Mouse (Mus musculus) stomach, postnatal 0 days (tissue): ENCODE results near the gene Apobec3. TPM values are rescaled to one million over a fixed set of nuclear protein-coding genes. Genes with fewer than 3 reads are reported as not detected.

Source experiments
- ATAC-seq: fragments of 200-750 bp; cut with Nextera tagmentation; 2 replicates; pipeline ENCODE4 v1.8.0; 2017; ENCODE audit not compliant: low FRiP score, low TSS enrichment
- DNase-seq: peaks from one replicate; pipeline ENCODE4 v3.0.0-alpha.2; 2016; ENCODE audit warnings: low spot score
- H3K27ac ChIP-seq: fragments of 300-500 bp; sonication (generic); replicated peaks from 2 replicates; pipeline ENCODE4 v1.5.1; 2014; ENCODE audit warnings: mild to moderate bottlenecking, control low read depth
- H3K27me3 ChIP-seq: fragments of 300-500 bp; sonication (generic); 2 replicates; pipeline ENCODE4 v1.6.1; 2014; ENCODE audit warnings: low read length; ENCODE audit not compliant: control insufficient read depth, insufficient read depth
- H3K36me3 ChIP-seq: fragments of 300-500 bp; sonication (generic); 2 replicates; pipeline ENCODE4 v1.6.1; 2014; ENCODE audit warnings: low read length, mixed read lengths; ENCODE audit not compliant: control insufficient read depth, insufficient read depth
- H3K4me1 ChIP-seq: fragments of 300-500 bp; sonication (generic); replicated peaks from 2 replicates; pipeline ENCODE4 v1.6.1; 2014; ENCODE audit warnings: antibody characterized with exemption; ENCODE audit not compliant: control insufficient read depth, insufficient read depth
- H3K4me2 ChIP-seq: fragments of 300-500 bp; sonication (generic); replicated peaks from 2 replicates; pipeline ENCODE4 v1.6.1; 2014; ENCODE audit warnings: low read depth, mild to moderate bottlenecking, control low read depth, moderate library complexity
- H3K4me3 ChIP-seq: fragments of 300-500 bp; sonication (generic); 2 replicates; pipeline ENCODE4 v1.5.1; 2014; ENCODE audit warnings: low read depth, low read length, control low read depth
- H3K9ac ChIP-seq: fragments of 300-500 bp; sonication (generic); 2 replicates; pipeline ENCODE4 v1.6.1; 2014; ENCODE audit warnings: mild to moderate bottlenecking, low read length, control low read depth, mixed read lengths
- H3K9me3 ChIP-seq: fragments of 300-500 bp; sonication (generic); 2 replicates; pipeline ENCODE4 v1.6.1; 2016; ENCODE audit warnings: low read length; ENCODE audit not compliant: control insufficient read depth
- CTCF ChIP-seq: IDR thresholded peaks from 2 replicates; pipeline ENCODE4 v1.5.1; 2016; ENCODE audit warnings: antibody characterized with exemption, low read depth, mild to moderate bottlenecking, moderate library complexity
- EP300 ChIP-seq: optimal IDR thresholded peaks from 2 replicates; pipeline ENCODE3; 2016; ENCODE audit warnings: antibody characterized with exemption
- WGBS: fragments of 180-500 bp; shearing (Covaris S2); extraction: QIAGEN DNeasy Blood & Tissue Kit; methylation state at CpG from one replicate; pipeline ENCODE4 v1.1.7; 2014; 5-methylcytosine and 5-hydroxymethylcytosine counted together
- polyA plus RNA-seq: library from polyadenylated mRNA; unstranded; fragments of >200 nt; fragmentation: Nextera tagmentation; extraction: Ambion mirVana; gene quantifications from 2 replicates; pipeline ENCODE4 v1.2.1, GENCODE M21; 2015

Apobec3 gene
- polyA plus RNA-seq, 1 experiment from 2014 or later = 18.5 TPM

DNA sequence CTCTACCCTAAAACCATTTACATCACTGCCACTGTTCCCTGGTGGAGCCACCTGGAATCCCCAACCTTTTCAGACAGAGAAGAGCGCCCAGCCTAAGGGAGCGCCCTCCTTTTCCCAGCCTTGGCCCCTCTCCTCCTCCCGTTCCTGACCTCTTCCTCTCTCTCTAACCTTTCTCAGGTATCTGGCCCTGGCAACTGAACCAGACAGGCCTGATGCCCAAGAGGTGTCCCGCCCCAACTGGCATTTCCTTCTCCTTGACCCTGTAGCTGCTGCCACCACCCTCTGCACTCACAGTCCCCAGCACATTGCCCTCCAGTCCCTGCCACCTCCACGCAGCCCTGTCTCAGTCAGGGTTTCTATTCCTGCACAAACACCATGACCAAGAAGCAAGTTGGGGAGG is 53.5 kb downstream of the Apobec3 start:
- Histone ChIP-seq H3K27ac (no peak overlapping the region), H3K36me3 (no peaks in the 10 kb centered on the region), H3K9me3 (no peaks in the 10 kb centered on the region), H3K27me3 (no peaks in the 10 kb centered on the region), H3K4me3 (no peak overlapping the region), H3K9ac (no peak overlapping the region), H3K4me2 (no peak overlapping the region), H3K4me1 (no peaks in the 10 kb centered on the region)
- 72% methylated on average over 5 of the region's 5 CpGs for WGBS
- ATAC-seq (no peak), DNase-seq (no peak)
- TF ChIP-seq EP300 = no peak
- TF ChIP-seq CTCF = no peak

DNA sequence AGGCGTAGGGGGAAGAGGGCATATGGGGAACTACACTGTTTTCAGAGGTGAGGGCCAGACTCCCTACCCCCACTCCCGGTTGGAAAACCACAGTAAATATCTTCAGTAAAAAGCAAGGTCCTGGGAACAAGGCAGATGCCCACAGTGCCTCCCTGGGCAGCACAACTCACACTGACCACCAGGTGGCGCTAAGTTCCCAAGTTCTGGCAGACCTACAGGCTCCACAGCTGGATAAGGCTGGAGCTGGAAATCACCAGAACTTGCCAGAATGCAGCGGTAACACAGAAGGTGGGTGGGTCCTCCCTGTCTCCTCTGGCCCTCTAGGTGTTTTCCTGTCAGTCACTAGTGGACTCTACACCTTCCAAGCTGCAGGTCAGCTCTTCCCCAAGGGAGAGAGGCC is 54.6 kb downstream of the Apobec3 start:
- H3K4me3 ChIP-seq = no peak overlapping the region
- peak; percentile 84 for ATAC-seq
- H3K27ac ChIP-seq = no peak overlapping the region
- DNase-seq = peak; percentile 92
- no peak overlapping the region for H3K9ac ChIP-seq
- TF ChIP-seq CTCF (peak; percentile 97), EP300 (no peak)
- H3K4me1 ChIP-seq = peaks cover 3% of the 10 kb centered on the region; the same call in 1 of the 2 replicates
- H3K4me2 ChIP-seq = no peak overlapping the region
- H3K9me3 ChIP-seq = no peaks in the 10 kb centered on the region
- 7% methylated on average over 4 of the region's 4 CpGs for WGBS
- no peaks in the 10 kb centered on the region for H3K36me3 ChIP-seq
- H3K27me3 ChIP-seq = no peaks in the 10 kb centered on the region

DNA sequence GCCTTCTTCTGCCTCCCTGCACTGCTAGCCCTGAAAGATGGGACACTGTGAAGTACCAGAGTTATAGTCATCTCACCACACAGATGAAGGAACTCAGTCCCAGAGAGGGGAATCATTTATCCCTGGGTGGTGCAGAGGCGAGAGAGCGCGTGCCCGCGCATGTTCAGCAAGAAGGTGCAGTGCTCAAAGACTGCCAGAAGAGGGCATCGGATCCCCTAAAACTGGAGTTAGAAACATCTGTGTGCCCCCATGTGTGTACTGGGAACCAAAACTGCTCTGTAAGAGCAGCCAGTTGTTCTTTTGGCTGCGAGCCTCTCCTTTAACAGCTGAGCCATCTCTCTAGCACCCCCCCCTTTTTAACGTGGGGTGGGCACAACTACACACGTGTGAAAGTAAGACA is 55.3 kb downstream of the Apobec3 start:
- no peaks in the 10 kb centered on the region for H3K36me3 ChIP-seq
- DNase-seq (no peak), ATAC-seq (no peak)
- no peak overlapping the region for H3K4me3 ChIP-seq
- H3K4me2 ChIP-seq = no peak overlapping the region
- H3K27me3 ChIP-seq = no peaks in the 10 kb centered on the region
- WGBS = 64% methylated on average over 9 of the region's 9 CpGs
- no peak overlapping the region for H3K9ac ChIP-seq
- H3K27ac ChIP-seq = no peak overlapping the region
- H3K4me1 ChIP-seq = peaks cover 3% of the 10 kb centered on the region; the same call in 1 of the 2 replicates
- no peaks in the 10 kb centered on the region for H3K9me3 ChIP-seq
- TF ChIP-seq CTCF (peak; percentile 65), EP300 (no peak)

DNA sequence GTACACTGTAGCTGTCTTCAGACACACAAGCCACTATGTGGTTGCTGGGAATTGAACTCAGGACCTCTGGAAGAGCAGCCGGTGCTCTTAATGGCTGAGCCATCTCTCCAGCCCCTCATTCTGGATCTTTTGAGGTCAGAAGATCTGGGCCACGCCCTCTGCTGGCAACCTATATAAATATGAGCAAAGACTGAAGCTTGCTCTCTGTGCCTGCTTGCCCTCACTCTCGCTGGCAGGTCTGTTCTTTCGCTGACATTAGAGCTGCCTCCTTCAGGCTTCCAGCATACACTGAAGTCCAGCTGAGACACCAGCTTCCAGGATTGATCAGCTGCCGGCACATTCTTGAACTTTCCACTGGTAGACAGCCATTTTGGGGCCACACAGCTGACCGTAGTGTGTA is 56.2 kb downstream of the Apobec3 start:
- Histone ChIP-seq H3K9me3 (no peaks in the 10 kb centered on the region), H3K36me3 (no peaks in the 10 kb centered on the region), H3K27me3 (no peaks in the 10 kb centered on the region), H3K4me2 (no peak overlapping the region), H3K4me1 (peaks cover 3% of the 10 kb centered on the region; the same call in 1 of the 2 replicates), H3K4me3 (no peak overlapping the region), H3K27ac (no peak overlapping the region), H3K9ac (no peak overlapping the region)
- ATAC-seq (no peak), DNase-seq (no peak)
- 51% methylated on average over 6 of the region's 6 CpGs for WGBS
- TF ChIP-seq CTCF (peak; percentile 34), EP300 (no peak)

DNA sequence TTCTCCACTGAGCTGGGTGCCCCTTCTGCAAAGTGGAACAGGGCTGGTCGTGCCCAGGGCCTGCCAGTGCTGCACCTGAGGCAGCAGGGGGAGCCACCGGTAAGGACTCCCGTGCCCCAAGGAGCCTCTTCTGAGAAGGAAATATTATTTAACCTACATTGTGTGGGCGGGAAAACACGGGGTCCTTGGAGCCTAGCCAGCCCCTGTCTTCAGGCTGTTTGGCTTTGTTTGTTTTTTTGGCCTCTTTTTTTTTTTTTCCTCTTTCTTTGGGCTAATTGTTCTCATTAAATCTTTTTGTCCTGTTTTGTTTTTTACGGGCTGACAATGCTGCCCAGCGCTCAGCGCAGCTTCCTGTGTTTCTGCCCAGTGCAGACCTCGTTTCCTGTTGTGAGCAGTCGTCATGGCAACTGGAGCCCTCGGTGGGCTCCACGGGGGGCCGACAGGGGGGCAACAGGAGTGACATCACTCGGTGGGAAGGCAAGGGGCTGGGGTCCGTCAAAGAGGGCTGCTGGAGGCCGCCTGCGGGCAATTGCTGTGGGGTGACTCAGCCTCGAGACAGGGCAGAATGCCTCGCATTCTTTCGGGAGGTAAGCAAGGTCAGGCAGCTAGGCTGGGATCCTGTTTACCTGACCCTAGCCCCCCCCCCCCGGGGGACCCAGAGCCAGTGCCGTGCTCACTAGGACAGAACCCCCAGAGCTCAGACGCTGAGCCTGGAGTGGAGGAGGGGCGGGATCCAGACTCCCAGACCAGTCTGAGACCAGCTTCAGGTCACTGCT is 59.0 kb downstream of the Apobec3 start:
- Histone ChIP-seq H3K9me3 (no peaks in the 10 kb centered on the region), H3K4me1 (peaks cover 3% of the 10 kb centered on the region; the same call in 1 of the 2 replicates), H3K4me2 (peak overlapping the region; percentile 53), H3K27me3 (no peaks in the 10 kb centered on the region), H3K27ac (peak overlapping the region; percentile 49), H3K4me3 (peak overlapping the region; percentile 18; the same call in 1 of the 2 replicates), H3K9ac (peak overlapping the region; percentile 47; the same call in 1 of the 2 replicates), H3K36me3 (no peaks in the 10 kb centered on the region)
- WGBS = 2% methylated on average over 23 of the region's 24 CpGs
- ATAC-seq (peak; percentile 49; the same call in 1 of the 2 replicates), DNase-seq (peak; percentile 79)
- TF ChIP-seq EP300 (no peak), CTCF (peak; percentile 83)

DNA sequence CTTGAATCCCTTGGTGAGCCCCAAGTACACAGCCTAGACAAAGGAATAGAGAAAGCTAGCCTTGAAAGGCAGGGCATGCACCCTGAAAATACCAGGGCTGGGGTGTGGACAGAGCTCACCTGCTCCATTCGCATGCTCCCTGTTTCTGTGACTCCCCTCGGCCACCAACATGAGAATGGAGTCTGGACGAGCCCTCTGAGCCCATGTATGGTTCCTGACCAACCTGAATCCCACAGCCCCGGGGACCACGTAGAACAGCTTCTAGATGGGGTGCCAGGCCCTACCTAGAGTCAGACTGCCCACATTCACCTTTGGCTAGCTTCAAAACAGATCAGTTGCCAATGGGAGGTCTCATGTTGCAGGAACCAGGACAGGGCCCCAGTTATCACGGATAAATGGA is 59.8 kb downstream of the Apobec3 start:
- no peak overlapping the region for H3K9ac ChIP-seq
- WGBS = 75% methylated on average over 6 of the region's 6 CpGs

More for the DNA sequence above, 59.8 kb downstream of the Apobec3 start:
- DNase-seq (no peak), ATAC-seq (no peak)
- H3K36me3 ChIP-seq = no peaks in the 10 kb centered on the region
- H3K4me2 ChIP-seq = no peak overlapping the region
- no peak for TF ChIP-seq EP300
- peaks cover 3% of the 10 kb centered on the region; the same call in 1 of the 2 replicates for H3K4me1 ChIP-seq
- H3K4me3 ChIP-seq = no peak overlapping the region
- H3K9me3 ChIP-seq = no peaks in the 10 kb centered on the region
- H3K27me3 ChIP-seq = no peaks in the 10 kb centered on the region
- peak overlapping the region; percentile 49 for H3K27ac ChIP-seq
